Mouse (Mus musculus) forebrain, embryonic 16.5 days (tissue): ENCODE data around the gene Gm10668. TPM values are rescaled to one million over a fixed set of nuclear protein-coding genes. Genes with fewer than 3 reads are reported as not detected.
"Not testable (repeated sequence)": the region's sequence is repeated elsewhere in the genome, so short reads cannot be mapped to it uniquely, and the experiment has no call there.

Source experiments
- ATAC-seq: fragments of 200-750 bp; cut with Nextera tagmentation; 2 replicates; pipeline ENCODE4 v1.8.0; 2017; ENCODE audit warnings: mild to moderate bottlenecking, moderate library complexity
- H3K27ac ChIP-seq: fragments of 300-500 bp; sonication (generic); 2 replicates; pipeline ENCODE4 v1.5.1; 2014; ENCODE audit warnings: low read length, control low read depth
- H3K27me3 ChIP-seq: fragments of 300-500 bp; sonication (generic); replicated peaks from 2 replicates; pipeline ENCODE4 v1.6.1; 2014; ENCODE audit warnings: low read length; ENCODE audit not compliant: control insufficient read depth, insufficient read depth
- H3K36me3 ChIP-seq: fragments of 300-500 bp; sonication (generic); 2 replicates; pipeline ENCODE4 v1.6.1; 2014; ENCODE audit not compliant: control insufficient read depth, insufficient read depth
- H3K4me1 ChIP-seq: fragments of 300-500 bp; sonication (generic); replicated peaks from 2 replicates; pipeline ENCODE4 v1.6.1; 2014; ENCODE audit warnings: low read length; ENCODE audit not compliant: control insufficient read depth, insufficient read depth
- H3K4me2 ChIP-seq: fragments of 300-500 bp; sonication (generic); 2 replicates; pipeline ENCODE4 v1.6.1; 2014; ENCODE audit warnings: mild to moderate bottlenecking, low read length, control low read depth
- H3K4me3 ChIP-seq: fragments of 300-500 bp; sonication (generic); replicated peaks from 2 replicates; pipeline ENCODE4 v1.5.1; 2014; ENCODE audit warnings: mild to moderate bottlenecking, low read length, control low read depth
- H3K9ac ChIP-seq: fragments of 300-500 bp; sonication (generic); replicated peaks from 2 replicates; pipeline ENCODE4 v1.6.1; 2014; ENCODE audit warnings: low read depth, low read length, control low read depth
- H3K9me3 ChIP-seq: fragments of 300-500 bp; sonication (generic); 2 replicates; pipeline ENCODE4 v1.6.1; 2016; ENCODE audit warnings: low read length; ENCODE audit not compliant: control insufficient read depth
- WGBS: fragments of 180-500 bp; shearing (Covaris S2); extraction: QIAGEN DNeasy Blood & Tissue Kit; methylation state at CpG from one replicate; pipeline ENCODE4 v1.1.7; 2014; 5-methylcytosine and 5-hydroxymethylcytosine counted together
- polyA plus RNA-seq: library from polyadenylated mRNA; unstranded; fragments of >200 nt; fragmentation: Nextera tagmentation; extraction: Ambion mirVana; gene quantifications from 2 replicates; pipeline ENCODE4 v1.2.1, GENCODE M21; 2015

Gene Gm10668
- polyA plus RNA-seq = not detected in 2 replicates

GRCm38 (mm10) chr7:20730524-20730923, at the start of gene Gm10668:
Gene Gm10668 (minus strand): TSS chr7:20730624.
- H3K9me3 ChIP-seq, ATAC-seq, H3K27ac ChIP-seq, H3K4me2 ChIP-seq, H3K36me3 ChIP-seq, H3K27me3 ChIP-seq, H3K4me1 ChIP-seq, H3K9ac ChIP-seq, H3K4me3 ChIP-seq: not testable (repeated sequence)
- WGBS = no CpG with 5 or more reads among the region's 1 CpGs

GRCm38 (mm10) chr7:20770885-20771284, 40.5 kb upstream of the Gm10668 start, which contains the start of gene Vmn1r112:
Gene Vmn1r112 (plus strand): TSS chr7:20771185.
- not testable (repeated sequence) for H3K4me2 ChIP-seq, H3K4me1 ChIP-seq, H3K36me3 ChIP-seq, H3K4me3 ChIP-seq, H3K27me3 ChIP-seq, H3K9me3 ChIP-seq, H3K9ac ChIP-seq, ATAC-seq, H3K27ac ChIP-seq
- no CpG with 5 or more reads among the region's 3 CpGs for WGBS

DNA sequence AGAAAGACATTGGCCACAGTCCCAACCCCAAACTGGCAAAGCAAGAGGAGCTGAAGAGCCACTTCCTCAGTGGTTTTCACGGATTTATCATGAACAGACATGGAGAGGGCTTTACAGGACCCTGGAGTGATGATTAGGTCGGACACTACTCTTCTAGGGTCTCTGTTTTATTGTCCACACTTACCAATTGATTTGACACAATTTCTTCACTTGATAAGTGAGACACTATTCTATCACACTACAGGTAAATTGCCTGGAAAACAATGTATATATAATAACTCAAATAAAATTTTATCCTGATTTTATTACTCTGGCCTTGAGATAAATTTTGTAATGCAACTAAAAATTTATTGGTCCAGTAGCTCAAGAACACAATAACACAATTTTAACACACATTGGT, 27.3 kb downstream of the Gm10668 start, which contains the start of gene Vmn1r111:
Gene Vmn1r111 (minus strand): TSS at position 101 of the 400 bp plus-strand sequence.
- not testable (repeated sequence) for H3K27ac ChIP-seq, H3K9ac ChIP-seq, H3K4me1 ChIP-seq, ATAC-seq, H3K4me2 ChIP-seq, H3K27me3 ChIP-seq, H3K9me3 ChIP-seq, H3K4me3 ChIP-seq, H3K36me3 ChIP-seq
- WGBS = no CpG with 5 or more reads among the region's 2 CpGs

Other genes with a start within 250 kb of the Gm10668 start
- gene Vmn1r103, start 220.1 kb downstream of the Gm10668 start, polyA plus RNA-seq = not detected in 2 replicates
- not detected in 2 replicates for gene Vmn1r104, start 196.8 kb downstream of the Gm10668 start, polyA plus RNA-seq
- gene Gm5726, start 184.9 kb downstream of the Gm10668 start, polyA plus RNA-seq = not detected in 2 replicates
- gene Gm4141, start 154.4 kb downstream of the Gm10668 start, polyA plus RNA-seq = not detected in 2 replicates
- gene Gm4513, start 131.6 kb downstream of the Gm10668 start, polyA plus RNA-seq = not detected in 2 replicates
- gene Vmn1r107, start 61.7 kb downstream of the Gm10668 start, polyA plus RNA-seq = not detected in 2 replicates
- not detected in 2 replicates for gene Vmn1r111, start 27.4 kb downstream of the Gm10668 start, polyA plus RNA-seq
- gene Vmn1r112, start 40.6 kb upstream of the Gm10668 start, polyA plus RNA-seq = not detected in 2 replicates
- gene Vmn1r113, start 56.7 kb upstream of the Gm10668 start, polyA plus RNA-seq = not detected in 2 replicates
- not detected in 2 replicates for gene Vmn1r114, start 81.6 kb upstream of the Gm10668 start, polyA plus RNA-seq
- gene Vmn1r115, start 114.4 kb upstream of the Gm10668 start, polyA plus RNA-seq = not detected in 2 replicates
- not detected in 2 replicates for gene Vmn1r116, start 141.6 kb upstream of the Gm10668 start, polyA plus RNA-seq
- gene Vmn1r117, start 153.5 kb upstream of the Gm10668 start, polyA plus RNA-seq = not detected in 2 replicates
- not detected in 2 replicates for gene Vmn1r118, start 181.7 kb upstream of the Gm10668 start, polyA plus RNA-seq